Mouse (Mus musculus) skeletal muscle tissue, adult 2 months (tissue): ENCODE measurements around the gene Slc35e3.
"Not testable (repeated sequence)": the region's sequence is repeated elsewhere in the genome, so short reads cannot be mapped to it uniquely, and the experiment has no call there.

Source experiments
- DNase-seq: peaks from one replicate; pipeline ENCODE4 v3.0.0-alpha.2; 2012; ENCODE audit warnings: low read depth, low spot score

The Slc35e3 gene

DNA sequence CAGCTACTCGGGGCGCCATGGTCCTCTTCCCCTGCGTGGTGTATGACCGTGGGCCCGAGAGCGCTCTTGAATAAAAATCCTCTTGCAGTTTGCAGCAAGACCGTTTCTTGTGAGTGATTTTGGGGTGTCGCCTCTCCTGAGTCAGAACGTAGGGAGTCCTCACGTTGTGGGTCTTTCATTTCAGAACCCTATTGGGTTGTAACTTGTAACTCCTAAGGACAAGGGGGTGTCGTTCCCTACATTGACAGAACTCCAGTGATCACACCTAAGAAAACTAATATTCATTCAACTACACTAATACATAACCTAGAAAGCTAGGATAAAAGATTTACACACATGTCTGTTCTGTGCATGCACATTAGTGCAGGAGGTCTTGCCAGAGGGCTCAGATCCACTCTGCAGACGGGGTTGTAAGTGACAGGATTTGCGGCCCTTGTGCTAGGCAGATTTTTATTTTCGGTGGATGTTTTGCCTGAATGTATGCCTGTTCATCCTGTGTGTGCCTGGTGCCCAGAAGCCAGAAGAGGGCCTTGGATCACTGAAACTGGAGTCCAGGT is 3.7 kb upstream of the Slc35e3 start:
- no peak for DNase-seq

DNA sequence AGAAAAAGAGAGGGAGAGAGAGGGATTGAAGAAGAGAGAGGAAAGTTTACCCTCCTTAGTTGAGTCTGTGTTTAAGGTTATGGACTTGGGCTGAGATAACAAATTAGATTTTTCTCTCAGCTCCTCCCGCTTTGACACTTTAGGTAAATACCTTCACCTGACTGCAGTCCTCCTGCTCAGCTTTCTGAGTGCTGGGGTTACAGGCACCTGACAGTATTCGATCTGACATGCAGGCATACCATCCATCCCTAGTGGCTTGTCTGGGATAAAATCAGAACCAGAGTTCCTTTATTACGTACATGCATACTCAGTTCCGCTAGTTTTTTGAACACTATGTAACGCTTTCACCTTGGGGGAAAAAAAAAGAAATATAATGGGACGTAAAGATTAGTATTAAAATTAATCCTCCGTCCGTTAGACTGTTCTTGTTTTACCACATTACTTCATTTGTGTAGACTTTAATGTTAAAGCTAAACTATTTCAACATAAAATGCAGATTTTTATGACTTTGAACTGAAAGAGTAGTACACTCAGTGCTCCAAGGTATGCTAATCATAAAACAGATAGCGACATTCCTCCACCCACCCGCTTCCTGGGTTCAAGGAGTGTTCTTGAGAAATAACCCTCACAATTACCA is 3.0 kb upstream of the Slc35e3 start:
- DNase-seq, result no peak

DNA sequence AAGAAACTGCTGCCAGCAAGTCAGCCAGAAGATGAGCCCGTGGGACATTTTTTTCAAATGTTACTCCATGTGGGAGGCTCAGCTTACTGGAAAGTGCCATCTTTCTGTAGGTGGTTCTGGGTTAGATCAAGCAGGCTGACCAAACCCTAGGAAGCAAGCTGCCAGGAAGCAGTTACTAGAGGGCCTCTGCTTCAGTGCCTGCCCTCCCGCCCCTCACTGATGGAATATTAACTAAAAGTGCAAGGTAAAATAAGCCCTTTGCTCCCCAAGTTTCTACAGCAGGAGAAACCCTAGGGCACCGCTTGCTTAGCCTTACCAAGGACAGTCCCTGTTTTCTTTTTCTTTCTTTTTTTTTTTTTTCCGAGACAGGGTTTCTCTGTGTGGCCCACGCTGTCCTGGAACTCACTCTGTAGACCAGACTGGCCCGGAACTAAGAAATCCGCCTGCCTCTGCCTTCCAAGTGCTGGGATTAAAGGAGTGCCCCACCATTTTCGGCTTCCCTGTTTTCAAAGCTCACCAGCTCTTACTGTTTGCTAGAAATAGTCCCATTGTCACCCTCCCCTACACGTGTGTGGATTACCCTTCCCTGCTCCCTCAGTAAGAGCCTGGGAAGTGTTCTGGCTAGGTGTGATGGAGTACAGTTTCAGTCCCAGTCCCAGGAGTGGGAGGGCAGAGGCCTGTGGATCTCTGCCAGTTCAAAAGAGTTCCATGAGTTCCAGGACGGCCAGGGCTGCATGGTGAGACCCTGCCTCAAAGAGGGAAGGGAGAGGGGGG is 2.3 kb upstream of the Slc35e3 start:
- no peak for DNase-seq

DNA sequence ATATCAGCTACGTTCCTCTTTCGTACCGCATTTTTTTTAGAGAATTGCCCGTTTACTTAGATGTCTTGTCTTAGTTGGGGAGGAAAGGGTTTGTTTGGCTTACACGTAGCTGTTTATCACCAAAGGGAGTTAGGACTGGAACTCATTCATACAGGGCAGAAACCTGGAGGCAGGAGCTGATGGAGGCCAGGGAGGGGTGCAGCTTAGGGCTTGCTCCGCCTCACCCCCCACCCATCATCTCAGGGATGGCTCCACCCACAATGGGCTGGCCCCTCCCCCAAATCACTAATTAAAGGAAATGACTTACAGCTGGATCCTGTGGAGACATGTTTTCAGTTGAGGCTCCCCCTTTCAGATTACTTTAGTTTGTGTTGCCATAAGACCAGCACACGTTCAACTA is 1.5 kb upstream of the Slc35e3 start:
- DNase-seq, result no peak

DNA sequence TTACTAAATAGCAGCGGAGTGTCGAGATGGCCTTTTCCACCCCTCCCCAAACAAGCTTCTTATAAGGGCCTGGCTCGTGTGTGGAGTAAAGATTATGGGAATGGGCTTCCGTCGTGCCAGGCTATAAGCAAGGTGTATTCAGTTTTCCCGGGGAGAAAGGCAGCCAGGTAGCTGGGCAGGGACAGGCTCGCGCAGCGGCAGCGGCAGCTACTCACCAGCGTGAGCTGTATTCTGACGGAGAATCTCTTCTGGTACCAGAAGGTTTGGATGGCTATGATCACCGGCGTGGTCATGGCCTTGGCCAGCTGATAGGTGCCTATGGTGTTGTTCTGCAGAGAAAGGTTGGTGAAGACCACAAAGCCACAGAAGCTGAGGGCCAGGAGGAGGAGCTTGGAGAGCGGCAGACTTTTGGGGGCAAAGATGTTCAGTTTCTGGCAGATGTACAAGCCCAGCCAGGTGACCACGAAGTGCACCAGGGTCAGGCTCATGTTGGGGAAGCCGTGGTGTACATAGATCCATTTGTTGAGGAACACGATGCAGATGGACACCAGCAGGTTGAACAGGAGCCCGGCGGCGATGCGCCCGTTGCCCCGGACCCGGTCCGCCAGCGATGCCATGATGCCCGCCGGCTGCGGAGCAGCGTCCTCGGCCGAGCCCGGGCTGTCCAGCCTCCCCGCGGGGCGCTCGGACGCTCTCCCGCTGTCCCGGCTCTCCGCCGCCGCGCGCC is 432 bp downstream of the Slc35e3 start:
- DNase-seq, result not testable (repeated sequence)

DNA sequence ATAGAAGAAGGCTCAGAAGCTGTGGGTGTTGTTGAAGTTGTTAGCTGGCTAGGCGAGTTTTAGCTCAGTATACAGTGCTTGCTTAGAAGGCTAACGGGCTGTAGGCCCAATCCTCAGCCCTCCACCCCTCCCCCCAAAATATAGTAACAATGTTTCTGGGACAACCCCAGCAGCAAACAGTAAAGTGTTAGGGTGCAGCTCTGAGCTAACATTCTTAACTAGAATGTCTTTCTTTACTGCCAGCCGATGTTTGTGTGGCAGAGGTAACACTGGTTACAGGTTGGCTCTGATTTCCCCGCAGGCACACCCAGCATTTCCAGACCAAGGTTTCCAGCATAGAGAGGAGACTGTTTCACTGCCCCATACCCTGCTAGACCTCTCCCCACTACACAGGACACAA is 2.2 kb downstream of the Slc35e3 start:
- DNase-seq, result no peak

DNA sequence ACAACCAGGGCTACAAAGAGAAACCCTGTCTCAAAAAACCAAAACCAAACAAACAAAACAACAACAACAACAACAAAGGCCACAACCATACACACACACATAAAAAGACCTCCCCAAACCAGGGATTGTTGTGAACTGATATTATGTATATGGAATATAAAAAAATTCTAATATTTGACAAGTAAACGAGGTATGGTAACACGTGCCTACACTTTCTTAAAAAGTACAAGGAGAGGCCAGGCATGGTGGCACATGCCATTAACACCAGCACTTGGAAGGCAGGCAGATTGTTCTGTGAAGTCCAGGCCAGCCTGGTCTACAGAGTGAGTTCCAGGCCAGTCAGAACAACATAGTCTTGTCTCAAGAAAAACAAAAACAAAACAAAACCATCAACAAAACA is 3.0 kb downstream of the Slc35e3 start:
- no peak for DNase-seq

DNA sequence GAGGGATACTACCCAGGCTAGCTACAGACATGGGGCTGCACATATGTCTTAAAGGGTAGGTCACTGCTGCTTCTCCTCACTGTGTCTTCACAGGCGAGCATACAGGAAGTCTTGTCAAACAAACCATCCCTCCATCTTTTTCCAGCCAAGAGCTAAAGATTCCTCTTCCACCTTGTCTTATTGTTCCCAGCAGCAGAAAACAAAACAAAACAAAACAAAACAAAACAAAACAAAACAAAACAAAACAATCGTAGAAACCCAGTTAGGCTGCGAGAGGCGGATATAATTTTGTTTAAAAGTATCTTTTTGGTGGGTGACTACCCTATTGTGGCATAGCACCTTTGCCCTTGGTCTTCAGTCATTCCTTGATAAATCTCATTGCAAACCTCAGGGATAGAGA is 3.5 kb downstream of the Slc35e3 start:
- no peak for DNase-seq

DNA sequence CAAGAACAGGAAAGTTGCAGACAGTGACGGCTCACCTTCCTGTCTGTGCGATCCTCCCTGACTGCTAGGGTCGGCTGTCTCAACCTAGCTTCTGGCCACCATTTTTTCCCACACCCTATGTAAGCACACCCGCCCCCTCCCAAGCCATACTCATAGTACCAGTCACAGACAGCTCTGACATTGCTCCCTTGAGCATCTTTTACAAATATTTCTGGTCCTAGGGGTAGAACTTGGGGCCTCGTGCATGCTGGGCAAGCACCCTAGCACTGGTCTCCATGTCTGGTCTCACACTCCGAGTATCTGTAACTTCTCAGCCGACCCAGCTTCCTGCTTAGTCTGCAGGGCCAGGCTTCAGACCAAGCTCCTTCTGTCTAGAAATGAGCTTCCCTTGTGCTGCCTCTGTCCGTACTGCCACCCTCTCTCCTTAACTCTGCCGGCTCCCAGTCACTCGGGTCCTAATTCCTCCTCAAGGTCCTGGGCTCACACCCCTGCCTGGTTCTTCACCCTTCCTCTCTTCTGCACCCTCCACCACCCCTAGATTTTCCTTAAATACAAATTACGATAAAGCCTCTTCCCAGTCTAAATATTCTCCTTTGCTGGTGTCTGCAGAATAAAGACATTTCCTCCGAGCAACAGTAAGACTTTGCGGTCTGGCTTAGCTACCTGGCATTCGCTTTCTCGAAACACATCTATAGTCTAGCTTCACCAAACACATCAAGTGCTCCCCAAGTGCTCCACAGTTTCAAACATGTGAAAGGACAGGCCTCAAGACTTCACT is 4.3 kb downstream of the Slc35e3 start:
- DNase-seq, result no peak

DNA sequence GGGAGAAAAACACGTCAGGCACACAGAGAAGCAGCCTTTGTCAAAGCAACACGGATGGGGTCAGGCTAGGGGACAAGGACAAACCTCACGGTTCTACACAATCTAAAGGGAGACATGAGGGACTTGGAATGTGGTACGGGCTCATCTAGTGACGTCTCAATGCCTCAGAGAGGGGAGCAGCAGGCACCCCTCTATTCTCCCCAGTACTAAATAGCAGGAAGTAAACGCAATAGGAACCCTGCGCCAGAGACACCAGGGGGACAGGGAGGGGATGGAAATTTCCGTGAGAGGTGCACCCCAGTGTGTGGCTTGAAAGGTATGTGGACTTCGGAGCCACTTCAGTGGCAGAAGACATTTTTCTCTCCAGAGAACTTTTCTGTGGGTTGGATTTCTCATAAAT is 5.2 kb downstream of the Slc35e3 start:
- no peak for DNase-seq

DNA sequence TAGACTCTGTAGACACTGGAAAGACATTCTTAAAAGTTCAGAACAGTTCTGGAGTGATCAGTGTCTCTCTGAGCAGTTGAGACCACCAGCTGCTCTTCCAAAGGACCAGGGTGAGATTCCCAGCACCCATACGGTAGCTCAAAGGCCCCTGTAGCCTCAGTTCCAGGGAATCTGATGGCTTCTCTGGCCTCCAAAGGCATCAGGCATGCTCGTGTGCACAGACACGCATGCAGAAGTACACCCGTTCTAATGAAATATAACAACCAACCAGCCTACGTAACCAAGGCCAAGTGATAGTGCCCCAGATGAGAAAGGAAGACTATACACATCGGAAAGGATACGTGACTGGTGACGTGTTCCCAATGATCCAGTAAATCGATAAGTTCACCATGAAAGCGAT is 6.0 kb downstream of the Slc35e3 start:
- DNase-seq, result no peak

DNA sequence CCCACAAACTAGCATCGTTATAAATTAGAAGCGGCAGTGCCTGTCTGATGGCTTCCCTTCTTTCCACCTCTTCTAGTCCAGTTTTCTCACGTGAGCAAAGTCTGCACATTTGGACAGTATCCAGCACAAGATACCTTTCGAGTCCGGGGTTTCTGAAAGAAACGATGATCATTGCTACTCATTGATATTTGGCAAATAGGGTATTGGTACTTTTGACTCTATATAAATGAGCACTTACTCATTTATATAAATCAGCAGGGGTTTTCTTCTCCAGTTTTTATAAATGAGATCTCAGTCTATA is 6.6 kb downstream of the Slc35e3 start:
- no peak for DNase-seq

DNA sequence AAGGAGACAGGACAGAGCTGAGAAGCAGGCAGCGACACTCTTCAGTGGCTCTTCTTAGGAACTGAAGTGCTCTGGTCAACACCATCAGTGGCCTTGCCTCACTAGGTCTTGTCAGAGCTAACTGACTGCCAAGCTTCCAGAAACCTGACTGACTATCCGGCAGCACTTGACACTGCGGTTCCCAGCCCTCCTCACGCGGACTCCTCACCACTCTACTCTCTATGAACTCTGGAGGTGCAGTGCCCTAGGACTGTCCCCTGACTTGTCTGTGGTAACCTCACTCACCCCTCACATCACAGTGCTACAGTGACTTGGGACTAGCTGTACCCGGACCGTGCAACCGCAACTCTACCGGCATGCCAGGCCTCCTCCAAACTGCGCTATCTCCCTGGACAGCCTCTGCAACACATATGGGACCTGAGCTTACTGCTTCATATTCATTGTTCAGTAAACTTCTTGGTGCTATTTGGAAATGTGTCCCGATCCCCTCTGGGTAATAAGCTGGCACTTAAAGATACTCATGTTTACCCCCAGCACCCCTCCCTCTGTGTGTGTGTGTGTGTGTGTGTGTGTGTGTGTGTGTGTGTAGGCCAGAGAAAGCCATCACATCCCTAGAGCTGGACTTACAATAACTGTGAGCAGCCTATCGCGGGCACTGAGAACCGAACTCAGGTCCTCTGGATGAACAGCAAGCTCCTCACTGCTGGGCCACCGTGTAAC is 7.1 kb downstream of the Slc35e3 start:
- DNase-seq, result no peak

DNA sequence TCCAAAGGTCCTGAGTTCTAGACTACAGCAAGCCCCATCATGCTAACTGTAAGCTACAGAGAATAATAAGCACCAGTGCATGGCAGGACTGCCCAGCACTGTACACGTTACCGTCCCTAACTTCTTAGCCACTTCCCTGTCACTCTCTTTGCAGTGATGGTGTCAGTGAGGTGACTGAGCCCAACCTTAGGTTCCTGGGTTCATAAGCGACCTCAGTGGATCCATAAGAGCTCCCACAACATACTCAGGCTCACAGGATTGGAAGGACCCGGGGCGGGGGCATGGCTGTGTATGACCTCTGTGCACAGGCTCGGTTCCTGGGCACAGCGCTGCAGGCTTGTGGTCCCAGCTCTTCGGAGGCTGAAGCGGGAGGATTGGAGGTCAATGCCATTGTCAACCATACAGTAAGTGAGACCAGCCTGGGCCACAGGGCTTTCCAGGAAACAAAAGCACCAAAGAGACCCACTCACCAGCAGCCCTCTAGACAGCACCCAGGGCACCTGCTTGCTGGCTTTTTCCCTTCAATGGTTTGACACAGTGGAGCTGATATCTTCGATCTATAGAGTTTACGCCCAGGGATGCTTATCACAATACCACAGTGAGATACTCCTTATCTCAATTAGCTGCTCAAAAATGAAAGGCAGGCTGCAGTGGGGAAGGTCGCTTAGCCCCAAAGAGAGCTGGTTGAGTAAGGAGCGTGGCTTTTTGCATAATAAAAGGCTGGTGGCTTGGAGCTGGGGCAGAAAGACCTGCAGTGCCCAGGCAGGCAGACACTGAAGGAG is 7.8 kb downstream of the Slc35e3 start:
- DNase-seq, result no peak

DNA sequence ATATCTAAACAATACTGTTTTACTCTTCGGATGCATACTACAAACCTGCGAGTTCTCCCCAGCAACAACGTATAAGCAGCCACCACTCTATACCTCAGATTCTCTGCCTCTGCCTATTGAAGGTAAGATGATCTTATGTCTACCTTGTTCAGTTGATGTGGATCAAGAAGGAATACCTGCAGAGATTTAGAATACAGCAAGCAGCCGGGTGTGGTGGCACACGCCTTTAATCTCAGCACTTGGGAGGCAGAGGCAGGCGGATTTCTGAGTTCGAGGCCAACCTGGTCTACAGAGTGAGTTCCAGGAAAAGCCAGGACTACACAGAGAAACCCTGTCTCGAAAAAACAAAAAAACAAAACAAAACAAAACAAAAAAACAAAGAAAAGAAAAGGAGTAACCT is 8.7 kb downstream of the Slc35e3 start:
- DNase-seq, result not testable (repeated sequence)

DNA sequence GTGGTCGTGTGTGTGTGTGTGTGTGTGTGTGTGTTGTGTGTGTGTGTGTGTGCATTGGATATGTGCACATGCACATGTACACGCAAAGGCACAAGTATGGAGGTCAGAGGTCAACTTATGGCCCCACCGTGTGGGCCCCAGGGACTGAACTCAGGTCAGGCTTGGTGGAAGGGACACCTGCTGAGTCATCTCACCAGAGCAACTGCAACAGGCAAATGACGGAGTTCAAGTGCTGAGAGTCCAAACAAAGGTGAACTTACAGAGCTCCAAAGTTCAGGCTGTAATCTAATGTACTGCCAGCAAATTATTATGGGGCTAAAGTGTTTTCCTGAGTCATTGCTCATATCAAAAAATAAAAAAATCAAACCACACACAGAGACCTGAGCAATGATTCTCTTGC is 9.1 kb downstream of the Slc35e3 start:
- DNase-seq, result no peak

DNA sequence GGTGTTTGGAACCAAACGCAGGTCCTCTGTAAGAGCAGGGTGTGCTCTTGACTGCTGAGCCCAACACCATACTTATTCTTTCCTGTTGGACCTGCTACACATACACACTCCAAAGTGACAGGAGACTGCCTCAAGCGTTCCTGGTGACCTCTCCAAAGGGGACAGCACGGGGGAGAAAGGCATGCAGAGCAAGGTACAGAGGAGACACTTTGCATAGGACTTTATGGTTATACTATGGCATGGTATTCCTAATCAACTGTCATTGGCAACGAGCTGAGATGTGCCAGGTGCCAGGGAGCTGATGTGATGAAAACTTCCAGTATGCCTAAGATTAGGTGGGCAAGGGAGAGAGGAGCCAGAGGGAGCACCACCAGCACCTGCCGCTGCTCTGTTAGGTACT is 9.6 kb downstream of the Slc35e3 start:
- no peak for DNase-seq

DNA sequence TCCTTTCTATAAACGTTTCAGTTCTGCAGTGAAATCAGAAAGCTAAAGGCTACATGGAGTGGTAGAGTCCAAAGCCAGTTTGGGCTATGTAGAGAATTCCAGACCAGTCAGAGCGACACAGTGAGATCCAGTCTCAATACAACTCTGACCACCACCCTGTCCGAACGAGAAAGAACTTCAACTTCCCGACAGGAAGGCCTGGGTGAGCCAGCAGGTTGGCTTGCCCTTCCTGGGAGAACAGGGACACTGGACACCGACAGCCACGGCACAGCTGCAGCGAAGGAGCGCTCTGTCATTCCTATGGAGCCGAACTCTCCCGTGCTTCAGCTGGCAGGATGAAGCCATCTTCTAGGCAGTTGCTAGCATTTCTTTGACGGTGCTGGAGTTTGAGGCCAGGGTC is 10.8 kb downstream of the Slc35e3 start:
- not testable (repeated sequence) for DNase-seq

DNA sequence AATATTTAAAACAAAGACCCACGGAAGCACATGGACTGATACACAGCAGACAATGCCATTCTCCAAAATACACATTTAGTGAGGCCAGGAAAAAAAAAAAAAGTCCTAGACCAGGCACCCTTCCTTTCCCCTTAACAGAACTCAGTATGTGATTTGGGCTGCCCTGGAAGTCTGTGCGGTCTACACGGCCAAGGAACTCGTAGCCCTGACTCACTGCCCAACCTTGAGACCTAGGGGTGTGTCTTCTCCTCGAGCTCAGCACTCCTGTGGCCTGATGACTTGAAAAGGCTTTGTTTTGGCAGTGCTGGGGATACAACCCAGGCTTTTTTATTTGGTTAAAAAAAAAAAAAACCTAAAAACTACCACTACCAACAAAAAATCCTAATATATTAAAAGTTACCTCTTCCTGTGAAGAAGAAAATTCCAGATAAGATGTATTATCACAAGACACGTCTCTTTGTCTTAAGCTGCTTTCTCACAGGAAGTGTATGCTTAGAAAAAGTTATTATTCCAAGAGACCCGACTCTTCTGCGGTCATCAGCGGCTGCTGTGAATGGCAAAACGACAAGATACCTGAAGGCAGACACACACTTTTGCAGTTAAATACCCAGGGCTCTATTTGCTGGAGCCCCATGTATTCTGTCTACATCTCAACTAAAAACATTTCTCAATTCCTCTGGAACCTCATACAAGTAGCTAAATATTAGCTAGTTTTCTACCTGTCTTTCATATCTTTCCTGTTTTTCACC is 11.9 kb downstream of the Slc35e3 start:
- not testable (repeated sequence) for DNase-seq

DNA sequence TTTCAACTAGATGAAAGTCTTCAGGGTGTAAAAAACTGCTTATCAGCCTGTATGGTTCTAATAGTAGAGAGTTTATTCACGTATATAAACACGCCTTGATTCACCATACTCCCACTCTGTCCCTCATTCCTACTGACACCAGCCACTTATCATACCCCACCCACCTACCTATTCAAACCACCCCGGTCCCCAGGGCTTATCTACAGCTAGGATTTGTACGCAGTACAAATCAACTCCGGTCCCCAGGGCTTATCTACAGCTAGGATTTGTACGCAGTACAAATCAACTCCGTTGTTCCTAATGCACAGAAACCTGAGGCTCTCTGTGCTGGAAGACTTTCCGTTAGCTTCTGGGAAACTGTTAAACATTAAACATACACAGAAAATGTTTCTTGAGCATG is 12.5 kb downstream of the Slc35e3 start:
- DNase-seq, result not testable (repeated sequence)
